Mouse (Mus musculus) neutrophil, adult 5-6 weeks (primary cell): ENCODE data around the gene Cldn34b3. TPM values are rescaled to one million over a fixed set of nuclear protein-coding genes. Genes with fewer than 3 reads are reported as not detected.
"Not testable (repeated sequence)": the region's sequence is repeated elsewhere in the genome, so short reads cannot be mapped to it uniquely, and the experiment has no call there.

ENCODE experiments used
- ATAC-seq: fragments of 151-379, 151-347 bp; 2 replicates; pipeline ENCODE4 v1.8.0; 2017; ENCODE audit warnings: mild to moderate bottlenecking, moderate TSS enrichment; ENCODE audit not compliant: insufficient number of reproducible peaks, poor library complexity, low FRiP score, severe bottlenecking; ENCODE audit errors: extremely low read depth
- total RNA-seq: library from RNA; stranded (forward); fragments of 200-1000 nt; gene quantifications from 2 replicates; pipeline ENCODE4 v1.2.3, GENCODE M21; 2017

Cldn34b3 gene
- not detected in 2 replicates for total RNA-seq

- not testable (repeated sequence) for ATAC-seq
Measured at GRCm38 (mm10) chrX:76264004-76264403, at the start of gene Cldn34b3. Cldn34b3 (plus strand) TSS chrX:76264304.

Other genes with a start within 250 kb of the Cldn34b3 start
- not detected in 2 replicates for gene Cldn34b4, start 129.0 kb downstream of the Cldn34b3 start, total RNA-seq